Mouse (Mus musculus) spleen, adult 2 months (tissue): Measurements from ENCODE around the gene Lhfp. TPM values are rescaled to one million over a fixed set of nuclear protein-coding genes. Genes with fewer than 3 reads are reported as not detected.

Experiments
- DNase-seq, 2 experiments: peaks; one replicate each; pipeline versions ENCODE4 v3.0.0 to v3.0.0-alpha.2; 2012 to 2021; ENCODE audit warnings: low spot score in 2 of 2, low read depth in 1 of 2
- H3K27ac ChIP-seq: fragments of 200-500 bp; 2 replicates; pipeline ENCODE4 v1.5.1; 2012; ENCODE audit warnings: low read length, inconsistent platforms; ENCODE audit not compliant: insufficient read depth
- H3K27me3 ChIP-seq: fragments of 200-500 bp; 2 replicates; pipeline ENCODE4 v1.6.1; 2012; ENCODE audit warnings: mild to moderate bottlenecking, moderate library complexity, low read length, inconsistent platforms; ENCODE audit not compliant: control insufficient read depth, insufficient read depth
- H3K36me3 ChIP-seq: fragments of 200-500 bp; 2 replicates; pipeline ENCODE4 v1.6.1; 2012; ENCODE audit warnings: mild to moderate bottlenecking, low read length, inconsistent platforms; ENCODE audit not compliant: control insufficient read depth, insufficient read depth
- H3K4me1 ChIP-seq: fragments of 200-500 bp; 2 replicates; pipeline ENCODE4 v1.6.1; 2011; ENCODE audit warnings: inconsistent platforms; ENCODE audit not compliant: control insufficient read depth, insufficient read depth, insufficient read length
- H3K4me3 ChIP-seq: fragments of 200-500 bp; 2 replicates; pipeline ENCODE4 v1.5.1; 2011; ENCODE audit warnings: mild to moderate bottlenecking, inconsistent platforms; ENCODE audit not compliant: insufficient read depth, insufficient read length; ENCODE audit errors: extremely low read depth
- CTCF ChIP-seq: fragments of 200-500 bp; IDR thresholded peaks from 2 replicates; pipeline ENCODE4 v1.5.1; 2011; ENCODE audit warnings: mild to moderate bottlenecking, inconsistent platforms; ENCODE audit not compliant: insufficient read depth, insufficient read length, insufficient replicate concordance; ENCODE audit errors: extremely low read depth
- POLR2A ChIP-seq: fragments of 200-500 bp; IDR thresholded peaks from 2 replicates; pipeline ENCODE4 v1.6.1; 2011; ENCODE audit warnings: low read depth, low read length, inconsistent platforms
- WGBS: fragments of 180-500 bp; shearing (Covaris S2); methylation state at CpG from one replicate; pipeline ENCODE4 v1.1.7; 2018; 5-methylcytosine and 5-hydroxymethylcytosine counted together
- polyA plus RNA-seq: library from polyadenylated mRNA; depleted of rRNA; stranded (reverse); fragments of >200 nt; gene quantifications from 2 replicates; pipeline ENCODE4 v1.2.3, GENCODE M21; 2012

Gene Lhfp
- polyA plus RNA-seq, 1 experiment, result 88.7 TPM

DNA sequence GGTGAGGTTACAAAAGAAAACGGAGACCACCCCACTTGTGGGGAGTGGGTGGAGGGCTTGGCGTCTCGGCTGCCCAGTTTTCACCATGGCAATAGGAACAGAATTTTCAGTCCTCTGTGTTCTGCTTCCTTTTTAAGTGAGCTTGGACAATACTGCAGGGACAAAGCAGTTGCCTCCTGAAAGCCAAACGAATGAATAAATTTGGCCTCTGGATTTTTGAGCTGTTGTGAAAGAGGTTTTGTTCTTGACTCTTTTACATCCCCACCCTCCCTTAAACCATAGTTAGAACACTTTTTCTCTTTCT is 165.8 kb downstream of the Lhfp start:
- no peak for DNase-seq
- 79% methylated on average over 4 of the region's 4 CpGs for WGBS
- no peak overlapping the region for H3K27ac ChIP-seq
- TF ChIP-seq POLR2A, result no peak
- no peak for TF ChIP-seq CTCF
- H3K4me1 ChIP-seq, result no peaks in the 10 kb centered on the region
- H3K36me3 ChIP-seq, result no peaks in the 10 kb centered on the region
- no peaks in the 10 kb centered on the region for H3K27me3 ChIP-seq
- no peak overlapping the region for H3K4me3 ChIP-seq

DNA sequence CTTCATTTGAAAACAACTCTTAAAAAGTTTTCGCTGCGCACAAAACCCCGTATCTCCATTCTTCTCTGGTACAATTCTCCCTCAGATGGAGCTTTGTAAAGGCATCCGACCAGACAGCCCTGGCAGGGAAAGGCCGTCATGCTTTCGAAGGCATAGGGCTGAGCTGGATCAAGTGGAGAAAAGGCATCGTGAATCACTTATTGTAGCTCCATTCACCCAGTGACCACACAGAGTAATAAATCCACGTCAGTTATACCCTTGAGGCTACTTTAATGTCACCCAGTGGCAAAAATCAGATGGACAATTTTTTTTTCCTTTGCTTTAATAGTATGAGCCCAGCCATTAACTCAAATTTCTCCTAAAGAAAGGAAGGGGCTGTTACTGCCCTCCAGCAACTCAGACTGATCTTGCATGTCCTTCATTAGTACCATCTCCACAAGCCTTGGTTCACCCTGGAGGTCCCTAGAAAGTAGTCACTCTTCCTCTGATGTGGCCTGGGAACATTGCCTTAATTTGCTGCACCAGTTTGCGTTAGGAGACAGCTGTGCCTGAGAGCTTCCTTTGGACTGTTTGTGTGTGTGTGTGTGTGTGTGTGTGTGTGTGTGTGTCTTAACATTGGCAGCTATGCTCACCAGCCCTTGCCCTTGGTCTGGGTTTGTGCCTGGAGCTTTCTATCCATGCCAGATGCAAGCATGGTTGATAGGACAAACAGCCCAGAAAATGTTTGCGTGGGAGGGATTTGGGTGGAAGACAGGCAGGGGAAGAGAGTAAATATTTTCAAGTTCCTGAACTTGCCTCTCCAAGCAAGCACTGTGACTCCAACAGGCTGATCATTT is 169.6 kb downstream of the Lhfp start:
- H3K36me3 ChIP-seq, result no peaks in the 10 kb centered on the region
- H3K27me3 ChIP-seq, result no peaks in the 10 kb centered on the region
- no peaks in the 10 kb centered on the region for H3K4me1 ChIP-seq
- H3K27ac ChIP-seq, result no peak overlapping the region
- TF ChIP-seq CTCF (no peak), POLR2A (no peak)
- whole genome bisulfite sequencing, result 87% methylated on average over 10 of the region's 10 CpGs
- DNase-seq, result no peak
- H3K4me3 ChIP-seq, result no peak overlapping the region

DNA sequence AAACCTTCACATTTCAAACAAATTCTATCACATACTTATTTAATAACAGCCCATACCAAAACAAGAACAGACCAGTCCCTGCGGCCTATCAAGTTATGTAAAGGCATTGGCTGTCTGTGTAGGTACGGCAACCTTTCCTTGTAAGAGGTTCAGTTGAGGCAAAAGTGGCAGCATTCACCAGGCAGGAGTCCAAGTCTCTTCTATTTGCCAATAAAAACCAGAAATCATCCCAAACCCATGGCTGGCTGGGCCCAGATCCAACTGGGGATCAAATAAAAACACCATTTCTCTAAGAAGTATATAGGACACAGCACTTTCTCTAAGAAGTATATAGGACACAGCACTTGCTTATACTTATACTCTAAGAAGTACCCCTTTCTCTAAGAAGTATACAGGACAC is 171.3 kb downstream of the Lhfp start:
- Histone ChIP-seq H3K4me3 (no peak overlapping the region), H3K27me3 (no peaks in the 10 kb centered on the region), H3K27ac (no peak overlapping the region), H3K36me3 (no peaks in the 10 kb centered on the region), H3K4me1 (no peaks in the 10 kb centered on the region)
- no peak for TF ChIP-seq POLR2A
- TF ChIP-seq CTCF, result no peak
- WGBS, result 89% methylated on average over 2 of the region's 2 CpGs
- no peak for DNase-seq

- H3K4me3 ChIP-seq, result no peak overlapping the region
- no peaks in the 10 kb centered on the region for H3K27me3 ChIP-seq
- TF ChIP-seq POLR2A (no peak), CTCF (no peak)
- no peaks in the 10 kb centered on the region for H3K36me3 ChIP-seq
- H3K4me1 ChIP-seq, result no peaks in the 10 kb centered on the region
- WGBS, result 92% methylated on average over 3 of the region's 3 CpGs
- H3K27ac ChIP-seq, result no peak overlapping the region
- DNase-seq, result no peak
Observed at GRCm38 (mm10) chr3:53213346-53213745, 172.0 kb downstream of the Lhfp start.

DNA sequence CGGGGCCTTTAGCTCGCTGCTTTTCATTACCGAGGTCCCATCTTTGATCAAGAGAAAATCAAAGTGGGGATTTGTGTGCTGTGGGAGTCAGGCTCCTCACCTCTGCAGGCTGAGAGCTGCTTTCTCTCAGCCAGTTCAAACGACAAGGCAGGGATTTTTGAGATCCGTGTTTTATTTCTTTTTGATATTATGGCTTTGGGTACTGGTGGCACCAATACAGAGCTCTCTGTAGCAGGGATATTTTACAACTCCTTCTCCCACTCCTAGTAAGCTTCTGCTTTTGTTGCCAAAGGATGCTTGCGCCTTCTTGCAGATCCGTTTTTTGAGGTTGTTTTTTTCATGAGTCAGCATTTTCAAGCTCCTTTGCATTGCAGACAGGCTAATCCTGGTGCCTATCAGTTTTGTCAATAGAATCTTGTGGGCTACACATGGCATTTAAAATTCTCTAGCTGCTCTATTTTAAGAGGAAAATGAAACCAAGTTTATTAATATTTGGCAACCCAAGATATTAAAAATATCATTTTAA is 172.5 kb downstream of the Lhfp start:
- no peaks in the 10 kb centered on the region for H3K27me3 ChIP-seq
- no peak for DNase-seq
- no peak for TF ChIP-seq CTCF
- no peak for TF ChIP-seq POLR2A
- no peaks in the 10 kb centered on the region for H3K36me3 ChIP-seq
- no peak overlapping the region for H3K27ac ChIP-seq
- WGBS, result 60% methylated on average over 7 of the region's 7 CpGs
- H3K4me1 ChIP-seq, result no peaks in the 10 kb centered on the region
- no peak overlapping the region for H3K4me3 ChIP-seq

DNA sequence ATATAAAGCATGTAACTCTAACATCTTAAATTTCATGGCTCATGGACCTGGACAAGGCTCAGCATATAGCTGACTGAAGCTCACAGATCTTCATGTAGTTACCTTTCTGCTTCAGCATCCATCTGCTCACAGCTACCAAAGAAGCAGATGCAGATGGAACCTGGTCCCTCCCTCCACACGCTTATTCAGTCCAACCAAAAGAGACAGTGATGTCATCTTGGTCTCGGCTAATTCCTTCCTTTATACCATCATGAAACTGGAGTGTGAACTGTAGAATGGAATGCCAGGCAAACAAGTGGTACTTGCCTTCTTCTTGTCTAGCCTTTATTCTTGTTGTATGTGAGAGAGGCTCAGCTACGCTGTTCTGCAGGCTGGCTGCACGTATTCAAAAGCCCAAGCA is 173.1 kb downstream of the Lhfp start:
- H3K36me3 ChIP-seq, result no peaks in the 10 kb centered on the region
- no peak for DNase-seq
- H3K27ac ChIP-seq, result no peak overlapping the region
- 86% methylated on average over 4 of the region's 4 CpGs for WGBS
- H3K4me1 ChIP-seq, result no peaks in the 10 kb centered on the region
- no peak overlapping the region for H3K4me3 ChIP-seq
- TF ChIP-seq CTCF (no peak), POLR2A (no peak)
- H3K27me3 ChIP-seq, result no peaks in the 10 kb centered on the region

DNA sequence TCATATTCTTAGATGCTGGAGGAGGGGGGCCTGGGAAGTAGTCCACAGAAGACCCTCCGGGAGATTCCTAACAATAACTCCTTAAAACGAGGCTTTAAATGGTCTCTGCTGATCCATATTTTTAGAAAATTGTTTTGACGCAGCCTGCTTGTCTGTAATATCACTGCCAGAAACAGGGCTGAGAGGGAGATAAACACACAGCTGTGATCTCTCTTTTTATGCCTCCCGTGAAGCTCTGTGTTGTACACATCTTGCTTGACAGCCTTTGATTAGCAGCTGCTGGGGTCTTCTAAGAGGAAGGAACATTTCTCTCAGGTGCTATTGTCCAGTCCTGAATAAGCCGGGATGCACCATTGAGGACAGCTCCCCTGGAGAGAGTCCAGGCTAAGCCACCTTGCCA is 176.4 kb downstream of the Lhfp start:
- H3K27ac ChIP-seq, result no peak overlapping the region
- no peaks in the 10 kb centered on the region for H3K27me3 ChIP-seq
- H3K4me1 ChIP-seq, result no peaks in the 10 kb centered on the region
- 87% methylated on average over 5 of the region's 5 CpGs for WGBS
- TF ChIP-seq POLR2A, result no peak
- TF ChIP-seq CTCF, result no peak
- H3K4me3 ChIP-seq, result no peak overlapping the region
- DNase-seq, result no peak
- no peaks in the 10 kb centered on the region for H3K36me3 ChIP-seq
